Mouse (Mus musculus) embryonic facial prominence, embryonic 13.5 days (tissue): ENCODE measurements around the gene Dph7. TPM values are rescaled to one million over a fixed set of nuclear protein-coding genes. Genes with fewer than 3 reads are reported as not detected.
"Not testable (repeated sequence)": the region's sequence is repeated elsewhere in the genome, so short reads cannot be mapped to it uniquely, and the experiment has no call there.

Experiments
- ATAC-seq: fragments of 200-750 bp; cut with Nextera tagmentation; 2 replicates; pipeline ENCODE4 v1.8.0; 2017; ENCODE audit warnings: low read depth; ENCODE audit not compliant: insufficient number of reproducible peaks, insufficient read depth, low FRiP score, low TSS enrichment
- H3K27ac ChIP-seq: fragments of 300-500 bp; sonication (generic); 2 replicates; pipeline ENCODE4 v1.5.1; 2015; ENCODE audit warnings: moderate library complexity, mild to moderate bottlenecking, inconsistent platforms
- H3K27me3 ChIP-seq: fragments of 300-500 bp; sonication (generic); 2 replicates; pipeline ENCODE4 v1.6.1; 2015; ENCODE audit warnings: mild to moderate bottlenecking, inconsistent platforms
- H3K36me3 ChIP-seq: fragments of 300-500 bp; sonication (generic); 2 replicates; pipeline ENCODE4 v1.6.1; 2015; ENCODE audit warnings: mild to moderate bottlenecking, inconsistent platforms
- H3K4me1 ChIP-seq: fragments of 300-500 bp; sonication (generic); 2 replicates; pipeline ENCODE4 v1.6.1; 2015; ENCODE audit warnings: inconsistent platforms
- H3K4me2 ChIP-seq: fragments of 300-500 bp; sonication (generic); 2 replicates; pipeline ENCODE4 v1.6.1; 2015; ENCODE audit warnings: moderate library complexity, mild to moderate bottlenecking, inconsistent platforms
- H3K4me3 ChIP-seq: fragments of 300-500 bp; sonication (generic); 2 replicates; pipeline ENCODE4 v1.5.1; 2015; ENCODE audit warnings: mild to moderate bottlenecking, inconsistent platforms
- H3K9ac ChIP-seq: fragments of 300-500 bp; sonication (generic); 2 replicates; pipeline ENCODE4 v1.6.1; 2015; ENCODE audit warnings: mild to moderate bottlenecking, inconsistent platforms
- H3K9me3 ChIP-seq: fragments of 300-500 bp; sonication (generic); 2 replicates; pipeline ENCODE4 v1.6.1; 2016; ENCODE audit warnings: inconsistent platforms
- WGBS: fragments of 180-500 bp; shearing (Covaris S2); methylation state at CpG from one replicate; pipeline ENCODE4 v1.1.7; 2015; ENCODE audit warnings: mixed read lengths; 5-methylcytosine and 5-hydroxymethylcytosine counted together
- polyA plus RNA-seq: library from polyadenylated mRNA; unstranded; fragments of >200 nt; fragmentation: Nextera tagmentation; extraction: Ambion mirVana; gene quantifications from 2 replicates; pipeline ENCODE4 v1.2.1, GENCODE M21; 2015

Gene Dph7
- polyA plus RNA-seq, 1 experiment from 2014 or later: 37.7 TPM

- WGBS: 87% methylated on average over 5 of the region's 5 CpGs
- no peak for ATAC-seq
- Histone ChIP-seq H3K4me3 (no peak overlapping the region), H3K36me3 (peaks cover 3% of the 10 kb centered on the region; the same call in 1 of the 2 replicates), H3K4me1 (peaks cover 8% of the 10 kb centered on the region), H3K9ac (no peak overlapping the region), H3K27ac (no peak overlapping the region), H3K9me3 (no peaks in the 10 kb centered on the region), H3K27me3 (peaks cover 10% of the 10 kb centered on the region), H3K4me2 (no peak overlapping the region)
Observed at GRCm38 (mm10) chr2:24929593-24929992, 32.6 kb upstream of the Dph7 start.

GRCm38 (mm10) chr2:24934441-24934963 is 27.7 kb upstream of the Dph7 start:
- Histone ChIP-seq H3K27me3 (peaks cover 12% of the 10 kb centered on the region), H3K9me3 (no peaks in the 10 kb centered on the region), H3K27ac (peak overlapping the region; percentile 66), H3K4me3 (peak overlapping the region; percentile 68), H3K9ac (peak overlapping the region; percentile 78), H3K4me2 (peak overlapping the region; percentile 95), H3K4me1 (peaks cover 12% of the 10 kb centered on the region), H3K36me3 (no peaks in the 10 kb centered on the region)
- ATAC-seq: 0 out of 2 replicates have a peak, but pooled peaks have one; percentile 6
- WGBS: 3% methylated on average over 19 of the region's 19 CpGs

GRCm38 (mm10) chr2:24935057-24935796 is 27.0 kb upstream of the Dph7 start, which contains the start of gene Arrdc1:
Gene Arrdc1 (minus strand): TSS chr2:24935252.
- Histone ChIP-seq H3K4me1 (peaks cover 12% of the 10 kb centered on the region), H3K27ac (peak within 1 kb of the TSS; percentile 66), H3K27me3 (peaks cover 12% of the 10 kb centered on the region), H3K4me3 (peak within 1 kb of the TSS; percentile 68), H3K36me3 (no peaks in the 10 kb centered on the region), H3K9ac (peak within 1 kb of the TSS; percentile 78), H3K9me3 (no peaks in the 10 kb centered on the region), H3K4me2 (peak within 1 kb of the TSS; percentile 95)
- WGBS: under 1% methylated on average over 48 of the region's 49 CpGs
- peak; percentile 94 for ATAC-seq

GRCm38 (mm10) chr2:24942092-24942491 is 20.1 kb upstream of the Dph7 start:
- ATAC-seq: no peak
- 77% methylated on average over 4 of the region's 4 CpGs for WGBS
- no peaks in the 10 kb centered on the region for H3K9me3 ChIP-seq

GRCm38 (mm10) chr2:24944304-24944703 is 17.9 kb upstream of the Dph7 start:
- H3K4me3 ChIP-seq, H3K9ac ChIP-seq, H3K36me3 ChIP-seq, ATAC-seq, H3K27me3 ChIP-seq, H3K4me2 ChIP-seq, H3K9me3 ChIP-seq, H3K27ac ChIP-seq, H3K4me1 ChIP-seq: not testable (repeated sequence)
- 50% methylated on average over 2 of the region's 2 CpGs for WGBS

More at GRCm38 (mm10) chr2:24942092-24942491, 20.1 kb upstream of the Dph7 start:
- Histone ChIP-seq H3K27me3 (no peaks in the 10 kb centered on the region; the same call in 1 of the 2 replicates), H3K36me3 (no peaks in the 10 kb centered on the region), H3K4me1 (no peaks in the 10 kb centered on the region), H3K27ac (no peak overlapping the region), H3K4me2 (no peak overlapping the region), H3K4me3 (no peak overlapping the region), H3K9ac (no peak overlapping the region)

DNA sequence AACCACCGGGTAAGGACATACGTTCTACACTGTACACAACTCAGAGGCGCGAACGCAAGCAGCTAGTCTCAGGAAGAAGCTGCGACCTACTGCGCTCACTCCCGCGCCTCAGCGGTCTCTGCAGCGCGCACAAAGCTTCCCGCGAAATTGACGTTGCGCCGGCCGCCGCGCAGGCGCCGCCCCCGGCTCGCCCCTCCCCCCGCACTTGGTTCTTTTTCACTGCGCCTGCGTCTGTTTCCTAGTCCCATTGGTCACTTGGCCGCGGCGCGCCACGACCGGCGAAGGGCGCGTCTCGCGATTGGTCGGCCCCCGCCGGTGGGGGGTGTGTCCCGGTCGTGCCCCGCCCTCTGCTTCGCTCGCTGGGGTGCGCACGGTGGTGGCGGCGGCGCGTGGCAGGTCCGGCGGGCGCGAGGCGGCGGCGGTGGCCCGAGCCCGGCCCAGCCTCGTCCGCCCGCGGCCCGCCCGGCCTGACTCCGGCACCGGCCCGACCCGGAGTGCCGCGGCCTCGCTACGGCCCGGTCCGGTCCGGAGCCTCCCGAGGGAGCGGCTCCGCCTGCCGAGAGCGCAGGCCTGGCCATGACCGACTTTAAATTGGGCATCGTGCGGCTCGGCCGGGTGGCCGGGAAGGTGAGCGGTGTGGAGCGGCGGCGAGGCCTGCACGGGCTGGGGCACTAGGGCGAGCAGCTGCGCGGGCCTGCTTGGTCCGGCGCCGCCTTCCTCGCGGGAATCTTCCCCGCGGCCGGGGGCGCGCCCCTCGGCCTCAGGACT is 12.6 kb upstream of the Dph7 start, which contains the start of gene Zmynd19:
Gene Zmynd19, plus strand, starts transcription at position 372 of the 768 bp plus-strand sequence.
- peaks cover 14% of the 10 kb centered on the region for H3K4me1 ChIP-seq

DNA sequence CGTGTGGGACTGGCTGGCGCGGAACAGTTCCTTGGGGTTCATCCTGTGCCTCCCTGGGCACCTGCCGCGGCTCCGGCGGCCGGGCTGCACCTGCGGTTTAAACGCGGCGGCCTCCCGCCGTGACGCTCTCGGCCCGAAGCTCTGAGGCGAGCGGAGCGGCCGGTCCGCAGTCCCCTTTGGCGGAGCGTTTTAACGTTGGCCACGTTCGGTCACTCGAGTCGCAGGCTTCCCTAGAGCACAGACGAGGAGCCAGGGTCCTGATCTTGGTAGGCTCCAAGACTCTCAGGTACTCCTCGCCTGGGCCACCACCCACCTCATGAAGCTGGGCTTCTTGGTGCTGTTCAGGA is 12.0 kb upstream of the Dph7 start:
- H3K9me3 ChIP-seq: no peaks in the 10 kb centered on the region
- peak overlapping the region; percentile 99 for H3K4me3 ChIP-seq
- 0 out of 2 replicates have a peak, but pooled peaks have one; percentile 3 for ATAC-seq
- peak overlapping the region; percentile 95 for H3K9ac ChIP-seq
- peaks cover 14% of the 10 kb centered on the region for H3K4me1 ChIP-seq
- H3K27ac ChIP-seq: peak overlapping the region; percentile 60; the same call in 1 of the 2 replicates
- H3K36me3 ChIP-seq: peaks cover 35% of the 10 kb centered on the region
- H3K4me2 ChIP-seq: peak overlapping the region; percentile 94
- no peaks in the 10 kb centered on the region for H3K27me3 ChIP-seq
- WGBS: 0% methylated on average over 31 of the region's 31 CpGs

More for the DNA sequence above, 12.6 kb upstream of the Dph7 start, which contains the start of gene Zmynd19:
- H3K4me3 ChIP-seq: peak within 1 kb of the TSS; percentile 99
- H3K4me2 ChIP-seq: peak within 1 kb of the TSS; percentile 94
- H3K36me3 ChIP-seq: peaks cover 29% of the 10 kb centered on the region
- ATAC-seq: peak; percentile 95
- H3K9me3 ChIP-seq: no peaks in the 10 kb centered on the region
- H3K27ac ChIP-seq: peak within 1 kb of the TSS; percentile 60
- no peaks in the 10 kb centered on the region for H3K27me3 ChIP-seq
- H3K9ac ChIP-seq: peak within 1 kb of the TSS; percentile 95
- WGBS: under 1% methylated on average over 107 of the region's 108 CpGs

DNA sequence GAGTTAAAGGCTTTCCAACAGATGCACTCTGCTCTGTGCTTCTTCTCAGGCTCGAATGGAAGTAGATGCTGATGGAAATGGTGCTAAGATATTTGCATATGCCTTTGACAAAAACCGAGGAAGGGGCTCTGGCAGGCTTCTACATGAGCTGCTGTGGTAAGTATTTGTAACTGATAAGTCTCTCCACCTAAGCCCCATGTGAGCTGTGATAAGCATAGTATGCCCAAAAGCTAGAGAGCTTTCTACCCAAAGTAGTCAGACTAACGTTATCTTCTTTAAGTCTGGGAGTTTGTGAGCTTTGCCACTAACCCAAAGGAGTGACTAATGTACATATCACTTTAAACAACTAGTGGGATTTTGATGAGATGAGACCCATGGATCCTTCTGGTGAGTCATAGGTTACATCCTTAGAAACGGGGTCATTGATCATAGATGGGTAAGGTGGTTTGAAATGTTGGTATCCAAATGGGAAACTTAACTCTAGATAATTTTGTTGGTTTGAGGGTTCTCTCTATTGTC is 9.6 kb upstream of the Dph7 start:
- H3K27ac ChIP-seq: no peak overlapping the region
- ATAC-seq: no peak
- no peak overlapping the region for H3K4me2 ChIP-seq
- peaks cover 14% of the 10 kb centered on the region for H3K4me1 ChIP-seq
- 86% methylated on average over 4 of the region's 4 CpGs for WGBS
- peaks cover 59% of the 10 kb centered on the region for H3K36me3 ChIP-seq
- no peaks in the 10 kb centered on the region for H3K27me3 ChIP-seq
- no peak overlapping the region for H3K4me3 ChIP-seq
- H3K9me3 ChIP-seq: no peaks in the 10 kb centered on the region
- H3K9ac ChIP-seq: no peak overlapping the region

- Histone ChIP-seq H3K4me3 (no peak overlapping the region), H3K27ac (no peak overlapping the region), H3K4me2 (no peak overlapping the region), H3K9me3 (no peaks in the 10 kb centered on the region), H3K36me3 (peaks cover 71% of the 10 kb centered on the region), H3K9ac (no peak overlapping the region), H3K27me3 (no peaks in the 10 kb centered on the region), H3K4me1 (peaks cover 13% of the 10 kb centered on the region)
- WGBS: 32% methylated on average over 3 of the region's 3 CpGs
- ATAC-seq: no peak
Observed at GRCm38 (mm10) chr2:24960910-24961309, 1.3 kb upstream of the Dph7 start.

DNA sequence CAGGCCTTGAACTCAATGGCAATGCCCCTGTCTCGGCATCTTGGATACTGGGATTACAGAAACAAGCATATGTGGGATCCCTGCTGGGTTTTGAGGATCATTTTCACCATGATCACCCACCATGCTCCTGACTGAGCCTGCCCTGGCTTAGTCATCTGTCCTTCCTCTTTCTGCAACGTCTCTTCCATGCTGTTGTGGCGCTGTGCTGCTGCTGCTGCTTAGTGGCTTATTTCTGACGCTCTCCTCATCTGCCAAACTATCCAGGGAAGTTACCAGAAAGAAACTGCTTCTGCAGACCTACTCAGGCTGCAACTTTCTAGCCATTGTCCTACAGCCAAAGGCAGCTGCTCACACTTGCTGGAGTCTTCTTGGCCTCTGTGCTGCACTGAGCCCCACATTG is 8.2 kb downstream of the Dph7 start:
- no peak for ATAC-seq

GRCm38 (mm10) chr2:24974452-24974851 is 12.3 kb downstream of the Dph7 start:
- Histone ChIP-seq H3K4me2 (peak overlapping the region; percentile 93), H3K27ac (peak overlapping the region; percentile 80), H3K4me3 (peak overlapping the region; percentile 80), H3K9ac (peak overlapping the region; percentile 84), H3K4me1 (peaks cover 18% of the 10 kb centered on the region), H3K36me3 (peaks cover 40% of the 10 kb centered on the region)
- under 1% methylated on average over 17 of the region's 17 CpGs for WGBS
- not testable (repeated sequence) for H3K27me3 ChIP-seq, ATAC-seq, H3K9me3 ChIP-seq

More for the DNA sequence above, 8.2 kb downstream of the Dph7 start:
- Histone ChIP-seq H3K36me3 (peaks cover 77% of the 10 kb centered on the region), H3K27me3 (no peaks in the 10 kb centered on the region), H3K4me3 (no peak overlapping the region), H3K9me3 (no peaks in the 10 kb centered on the region), H3K4me2 (no peak overlapping the region), H3K9ac (no peak overlapping the region), H3K4me1 (peaks cover 13% of the 10 kb centered on the region), H3K27ac (no peak overlapping the region)
- 87% methylated on average over 4 of the region's 4 CpGs for WGBS
